Mouse (Mus musculus): ENCODE measurements around the gene Usf3.

DNA sequence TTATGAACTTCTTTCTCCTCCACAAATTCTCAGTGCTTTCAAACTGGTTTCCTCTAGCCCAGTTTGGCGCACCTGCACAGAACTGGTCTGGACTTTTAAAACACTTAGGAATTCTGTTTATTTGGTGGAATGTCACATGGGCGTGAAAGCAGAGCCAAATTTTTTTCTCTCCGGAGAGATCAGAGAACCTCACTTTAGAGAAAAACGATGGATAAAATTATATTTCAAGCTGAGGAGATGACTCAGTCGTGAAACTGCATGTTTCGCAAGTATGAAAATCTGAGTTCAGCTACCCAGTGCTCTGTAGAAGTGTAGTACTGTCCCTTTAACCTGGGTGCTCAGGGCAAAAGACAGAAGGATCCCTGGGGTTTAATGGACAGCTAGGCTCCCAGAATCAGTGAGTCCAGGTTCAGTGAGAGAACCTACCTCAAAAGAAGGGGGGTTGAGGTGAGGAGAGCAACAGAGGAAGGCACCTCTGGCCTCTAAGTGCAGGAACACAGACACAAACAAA lies 36.5 kb upstream of the Usf3 start:
- TF ChIP-seq CTCF (IDR thresholded peaks at IDR 0.05; ENCODE audit: insufficient read depth, low read length) (no peak), POLR2A (IDR thresholded peaks at IDR 0.05; ENCODE audit: borderline replicate concordance, extremely low read depth, low read depth, low read length) (no peak)

All from lung, adult 2 months (tissue).